ENCODE assay signal across 8 mouse cellular contexts in genomic region chr6:47593590-47593989, GRCm38 (mm10). TPM values are rescaled to one million over a fixed set of nuclear protein-coding genes. Genes with fewer than 3 reads are reported as not detected.
DNase-seq lines count a peak whose midpoint lies in the region; ATAC-seq and TF ChIP-seq lines count a peak whose summit lies in the region.

No protein-coding gene starts in this region.

- 13% methylated on average over 9 of the region's 9 CpGs for WGBS in forebrain, embryonic 12.5 days
- 9% methylated on average over 9 of the region's 9 CpGs for WGBS in liver, embryonic 12.5 days (ENCODE audit: insufficient replicate concordance)

- peak overlapping the region; percentile 86 for H3ac ChIP-seq in C2C12 (ENCODE audit: control insufficient read depth, insufficient read length, low read depth)

- H3K79me2 ChIP-seq in C2C12 (ENCODE audit: control insufficient read depth, insufficient read depth): peaks cover 61% of the 10 kb centered on the region

- no peak for ATAC-seq in erythroblast, adult 5-6 weeks (replicated peaks; ENCODE audit: low FRiP score, poor library complexity, severe bottlenecking)
- no peak for ATAC-seq in forebrain, embryonic 12.5 days (ENCODE audit: low FRiP score)
- ATAC-seq in liver, embryonic 12.5 days: no peak

- no peaks in the 10 kb centered on the region for H3K27me3 ChIP-seq in erythroblast, embryonic 14.5 days (ENCODE audit: control insufficient read depth)
- H3K27me3 ChIP-seq in C2C12 (ENCODE audit: control insufficient read depth, insufficient read depth, insufficient read length): no peaks in the 10 kb centered on the region
- H3K27me3 ChIP-seq in forebrain, embryonic 12.5 days: no peaks in the 10 kb centered on the region
- H3K27me3 ChIP-seq in liver, embryonic 12.5 days (replicated peaks): no peaks in the 10 kb centered on the region

- H3K4me2 ChIP-seq in forebrain, embryonic 12.5 days: peak overlapping the region; percentile 68
- peak overlapping the region; percentile 76 for H3K4me2 ChIP-seq in liver, embryonic 12.5 days

- TF ChIP-seq CTCF in C2C12 (IDR thresholded peaks at IDR 0.05; ENCODE audit: control insufficient read depth, insufficient read depth, insufficient read length): no peak

- H3K4me3 ChIP-seq in erythroblast, embryonic 14.5 days (replicated peaks): peak overlapping the region; percentile 95
- H3K4me3 ChIP-seq in C2C12 (ENCODE audit: insufficient read depth, poor library complexity, severe bottlenecking): peak overlapping the region; percentile 52
- peak overlapping the region; percentile 97 for H3K4me3 ChIP-seq in forebrain, embryonic 12.5 days (replicated peaks)
- H3K4me3 ChIP-seq in liver, embryonic 12.5 days: peak overlapping the region; percentile 100

- H3K9me3 ChIP-seq in erythroblast, embryonic 14.5 days (ENCODE audit: control insufficient read depth, low read length): no peaks in the 10 kb centered on the region
- no peaks in the 10 kb centered on the region for H3K9me3 ChIP-seq in forebrain, embryonic 12.5 days
- no peaks in the 10 kb centered on the region for H3K9me3 ChIP-seq in liver, embryonic 12.5 days (replicated peaks)

- peaks cover 24% of the 10 kb centered on the region for H3K36me3 ChIP-seq in erythroblast, embryonic 14.5 days (ENCODE audit: control insufficient read depth)
- H3K36me3 ChIP-seq in C2C12 (ENCODE audit: control insufficient read depth, insufficient read depth): peaks cover 4% of the 10 kb centered on the region
- no peaks in the 10 kb centered on the region for H3K36me3 ChIP-seq in forebrain, embryonic 12.5 days (replicated peaks)
- no peaks in the 10 kb centered on the region for H3K36me3 ChIP-seq in liver, embryonic 12.5 days

- H3K9ac ChIP-seq in forebrain, embryonic 12.5 days: peak overlapping the region; percentile 99
- peak overlapping the region; percentile 100 for H3K9ac ChIP-seq in liver, embryonic 12.5 days

- peaks cover 56% of the 10 kb centered on the region for H3K79me3 ChIP-seq in C2C12 (ENCODE audit: low read depth)

- peaks cover 44% of the 10 kb centered on the region for H3K4me1 ChIP-seq in erythroblast, embryonic 14.5 days (ENCODE audit: control insufficient read depth)
- peaks cover 31% of the 10 kb centered on the region for H3K4me1 ChIP-seq in forebrain, embryonic 12.5 days
- H3K4me1 ChIP-seq in liver, embryonic 12.5 days: peaks cover 35% of the 10 kb centered on the region

- peak overlapping the region; percentile 99 for H3K27ac ChIP-seq in forebrain, embryonic 12.5 days
- H3K27ac ChIP-seq in liver, embryonic 12.5 days: peak overlapping the region; percentile 98

- no peak for DNase-seq in urinary bladder, adult 18-20 months (ENCODE audit: low spot score in 2 of 2)
- DNase-seq in yolk sac, embryonic 10.5 days (ENCODE audit: low spot score): no peak
- no peak for DNase-seq in cerebellum, adult 11-12 months

TF ChIP-seq in C2C12, 6 proteins besides CTCF, POLR2A, EP300 and RAD21:
- TF ChIP-seq FOSL1 (IDR thresholded peaks at IDR 0.05; ENCODE audit: insufficient read depth, low read length, poor library complexity, severe bottlenecking) (no peak), CEBPB (IDR thresholded peaks at IDR 0.05; ENCODE audit: low read depth) (no peak), MAX (IDR thresholded peaks at IDR 0.05) (no peak), MYOG (IDR thresholded peaks at IDR 0.05; ENCODE audit: control insufficient read depth, extremely low read depth, insufficient read length) (no peak), USF1 (IDR thresholded peaks at IDR 0.05; ENCODE audit: low read depth) (no peak), MYOD1 (IDR thresholded peaks at IDR 0.05; ENCODE audit: control insufficient read depth, insufficient read length, low read depth) (no peak)

RNA-seq across cellular contexts. Expression of gene Ezh2, which starts 1.6 kb away (rescaled TPM):
- polyA plus RNA-seq in erythroblast, embryonic 14.5 days (2012): 2.1 and 3.7 TPM in 2 replicates
- total RNA-seq in erythroblast, adult 5-6 weeks (2015; ENCODE audit: low replicate concordance): 107 and 136 TPM in 2 replicates
- 119 and 162 TPM in 2 replicates for total RNA-seq in erythroblast, adult 5-6 weeks (2017; ENCODE audit: low replicate concordance)
- polyA plus RNA-seq in C2C12 (2012; fragmentation: generic; extraction: Trizol): 44.5 TPM
- polyA plus RNA-seq in forebrain, embryonic 12.5 days (2016; fragmentation: Nextera tagmentation; extraction: Ambion mirVana): 259 and 267 TPM in 2 replicates
- 75.9 and 78.7 TPM in 2 replicates for polyA plus RNA-seq in liver, embryonic 12.5 days (2016; fragmentation: Nextera tagmentation; extraction: Ambion mirVana)
